16 mouse cellular contexts compared by ENCODE assay signal in the genomic region with DNA sequence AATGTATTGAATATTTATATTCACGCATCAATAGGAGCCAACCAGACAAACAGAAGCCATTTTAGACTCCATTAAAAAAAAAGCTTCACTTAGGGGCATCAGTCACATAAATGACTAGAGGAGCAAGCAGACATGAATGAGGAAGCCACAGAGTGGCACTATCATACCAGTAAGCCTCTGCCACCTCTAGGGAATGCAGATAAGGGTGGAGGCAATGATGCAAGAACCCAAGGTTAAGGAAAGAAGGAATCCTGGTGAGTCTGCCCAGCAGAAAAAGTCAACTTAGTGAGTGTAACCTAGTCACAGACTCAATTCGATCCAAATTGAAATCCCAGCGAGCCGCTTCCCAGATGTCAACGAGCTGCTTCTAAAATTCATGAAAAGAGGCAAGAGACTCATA. TPM values are rescaled to one million over a fixed set of nuclear protein-coding genes. Genes with fewer than 3 reads are reported as not detected.
DNase-seq lines count a peak whose midpoint lies in the region; ATAC-seq and TF ChIP-seq lines count a peak whose summit lies in the region.
"Had no signal": no experiment of that assay in that cellular context is flagged by ENCODE, and none has a peak within 500 bp of the region (broad histone marks: within the 10 kb centered on the region; RNA-seq: fewer than 3 reads in every experiment).

No protein-coding gene starts in this region.

- no peaks in the 10 kb centered on the region for H3K9me3 ChIP-seq in forebrain, postnatal 0 days (ENCODE audit: low read length)
- H3K9me3 ChIP-seq in forebrain, embryonic 12.5 days = no peaks in the 10 kb centered on the region
- H3K9me3 ChIP-seq in MEL (replicated peaks; ENCODE audit: insufficient read depth, low read length) = no peaks in the 10 kb centered on the region
- H3K9me3 ChIP-seq: forebrain, embryonic 13.5 days had no signal

- 91% methylated on average over 5 of the region's 5 CpGs for WGBS in forebrain, postnatal 0 days
- WGBS in forebrain, embryonic 12.5 days = 88% methylated on average over 5 of the region's 5 CpGs

- TF ChIP-seq EP300 in MEL (IDR thresholded peaks at IDR 0.05; ENCODE audit: low read depth in 1 of 2, low read length in 2 of 2) = peak in 1 of 2 experiments; percentile 24; a peak in 1 of 4 replicates

- no peak overlapping the region for H3K4me2 ChIP-seq in forebrain, postnatal 0 days (ENCODE audit: low read depth)
- no peak overlapping the region for H3K4me2 ChIP-seq in forebrain, embryonic 12.5 days
- H3K4me2 ChIP-seq: forebrain, embryonic 13.5 days had no signal

- H3K36me3 ChIP-seq in forebrain, postnatal 0 days (ENCODE audit: insufficient read depth) = no peaks in the 10 kb centered on the region
- H3K36me3 ChIP-seq in forebrain, embryonic 12.5 days (replicated peaks) = no peaks in the 10 kb centered on the region
- no peaks in the 10 kb centered on the region; a peak in 1 of 4 replicates for H3K36me3 ChIP-seq in MEL (ENCODE audit: control insufficient read depth in 1 of 2, insufficient read depth in 2 of 2, low read length in 2 of 2)

- H3K79me2 ChIP-seq in MEL (ENCODE audit: control insufficient read depth, insufficient read depth, low read length, poor library complexity) = no peaks in the 10 kb centered on the region

- no peak overlapping the region for H3K9ac ChIP-seq in forebrain, postnatal 0 days
- no peak overlapping the region for H3K9ac ChIP-seq in forebrain, embryonic 12.5 days
- H3K9ac ChIP-seq in MEL (ENCODE audit: control insufficient read depth, low read depth, low read length, poor library complexity, severe bottlenecking) = no peak overlapping the region
- H3K9ac ChIP-seq: forebrain, embryonic 13.5 days had no signal

- no peak for DNase-seq in forebrain, postnatal 0 days
- DNase-seq in left cerebral cortex, adult 2 months (ENCODE audit: extremely low spot score in 1 of 2, low spot score in 2 of 2) = no peak
- no peak for DNase-seq in left cerebral cortex, adult 8-10 months (ENCODE audit: low spot score in 2 of 2)
- DNase-seq in MEL (ENCODE audit: low read depth, low spot score) = peak; percentile 19
- no peak for DNase-seq in right cerebral cortex, postnatal 4 days
- no peak for DNase-seq in heart, postnatal 4 days
- DNase-seq: B cell, adult 2 months; cerebellum, adult 18-20 months; heart, adult 11 months; right cerebral cortex, postnatal 14 days had no signal

- no peak for TF ChIP-seq RAD21 in MEL (IDR thresholded peaks at IDR 0.05; ENCODE audit: low read depth, low read length)

- H3K4me3 ChIP-seq in forebrain, postnatal 0 days (ENCODE audit: low read depth, low read length) = no peak overlapping the region
- no peak overlapping the region for H3K4me3 ChIP-seq in forebrain, embryonic 12.5 days (replicated peaks)
- no peak overlapping the region for H3K4me3 ChIP-seq in left cerebral cortex, adult 2 months
- no peak overlapping the region for H3K4me3 ChIP-seq in MEL (ENCODE audit: control insufficient read depth in 1 of 2, insufficient read depth in 1 of 2, low read depth in 2 of 2, low read length in 2 of 2)
- H3K4me3 ChIP-seq: forebrain, embryonic 13.5 days had no signal

- TF ChIP-seq POLR2A in MEL (IDR thresholded peaks at IDR 0.05; ENCODE audit: control insufficient read depth in 1 of 2, insufficient read depth in 1 of 2, low read depth in 1 of 2, low read length in 2 of 2, poor library complexity in 1 of 2) = no peak

- no peaks in the 10 kb centered on the region for H3K27me3 ChIP-seq in forebrain, postnatal 0 days (ENCODE audit: insufficient read depth, low read length)
- H3K27me3 ChIP-seq in forebrain, embryonic 12.5 days = no peaks in the 10 kb centered on the region
- no peaks in the 10 kb centered on the region for H3K27me3 ChIP-seq in MEL (ENCODE audit: control insufficient read depth in 1 of 2, insufficient read depth in 2 of 2, low read length in 2 of 2)
- H3K27me3 ChIP-seq: forebrain, embryonic 13.5 days had no signal

- intact Hi-C loops in left cerebral cortex, adult 2 months (cut with DNase I) = loop anchor here (5.0 kb wide), 1 partner anchor 92 kb away; no protein-coding TSS in a partner anchor

- ATAC-seq in forebrain, postnatal 0 days = no peak
- no peak for ATAC-seq in forebrain, embryonic 12.5 days (ENCODE audit: low FRiP score)
- ATAC-seq in granulocyte monocyte progenitor cell, adult 5-6 weeks (replicated peaks; ENCODE audit: poor library complexity, severe bottlenecking) = peak; percentile 41
- ATAC-seq: forebrain, embryonic 13.5 days; hindbrain, embryonic 16.5 days; midbrain, embryonic 16.5 days had no signal

- H3K27ac ChIP-seq in forebrain, postnatal 0 days (ENCODE audit: low read depth, low read length) = no peak overlapping the region
- no peak overlapping the region for H3K27ac ChIP-seq in forebrain, embryonic 12.5 days
- H3K27ac ChIP-seq in left cerebral cortex, adult 2 months = no peak overlapping the region
- no peak overlapping the region for H3K27ac ChIP-seq in MEL (ENCODE audit: control insufficient read depth, low read depth, low read length)
- H3K27ac ChIP-seq: forebrain, embryonic 13.5 days had no signal

- no peaks in the 10 kb centered on the region for H3K4me1 ChIP-seq in forebrain, postnatal 0 days (ENCODE audit: insufficient read depth)
- H3K4me1 ChIP-seq in forebrain, embryonic 12.5 days = no peaks in the 10 kb centered on the region
- H3K4me1 ChIP-seq in MEL (ENCODE audit: control insufficient read depth in 1 of 2, insufficient read depth in 2 of 2, low read length in 2 of 2) = no peaks in the 10 kb centered on the region
- H3K4me1 ChIP-seq: forebrain, embryonic 13.5 days had no signal

- TF ChIP-seq CTCF in forebrain, postnatal 0 days (IDR thresholded peaks at IDR 0.05; ENCODE audit: low read depth) = peak; percentile 27; the same call in 1 of the 2 replicates
- TF ChIP-seq CTCF in left cerebral cortex, adult 2 months (IDR thresholded peaks at IDR 0.05) = peak; percentile 37
- TF ChIP-seq CTCF in MEL (IDR thresholded peaks at IDR 0.05 in 2 of 3, conservative IDR thresholded peaks at IDR 0.05 in 1 of 3; ENCODE audit: control insufficient read depth in 1 of 3, insufficient read depth in 1 of 3, low read depth in 2 of 3, low read length in 3 of 3, poor library complexity in 1 of 3, severe bottlenecking in 1 of 3) = no peak

TF ChIP-seq in MEL, 35 proteins besides CTCF, POLR2A, EP300 and RAD21:
- TF ChIP-seq GATA1 (IDR thresholded peaks at IDR 0.05; ENCODE audit: low read depth, low read length) = 0 out of 2 replicates have a peak, but pooled peaks have one; percentile 12
- TF ChIP-seq MYB (IDR thresholded peaks at IDR 0.05; ENCODE audit: low read depth, low read length) = no peak
TF ChIP-seq in MEL: peak in this region for 1.

RNA-seq across cellular contexts. Expression of a gene that starts 38.0 kb away (rescaled TPM):
- 0.43 and 0.46 TPM in 2 replicates for total RNA-seq in forebrain, postnatal 0 days (2014; rRNA removed)
- polyA plus RNA-seq in forebrain, postnatal 0 days (2015; fragmentation: Nextera tagmentation; extraction: Ambion mirVana) = 0.11 and 0.21 TPM in 2 replicates
- not detected in 2 replicates for polyA plus RNA-seq in forebrain, embryonic 12.5 days (2016; fragmentation: Nextera tagmentation; extraction: Ambion mirVana)
- total RNA-seq in left cerebral cortex, adult 2 months (2021) = under 1 TPM; 0.14 to 0.16 TPM
- total RNA-seq in left cerebral cortex, adult 8-10 months (2022) = under 1 TPM; 0.15 to 0.21 (median 0.17) TPM
- total RNA-seq in MEL (2012; rRNA removed) = not detected in 2 replicates
- polyA plus RNA-seq in MEL (2012; ENCODE audit: insufficient read depth in 1 of 2, insufficient read length in 2 of 2, low read depth in 1 of 2, low replicate concordance in 2 of 2, missing spikeins in 1 of 2) = not detected
- 3.1 and 4.0 TPM in 2 replicates for total RNA-seq in granulocyte monocyte progenitor cell, adult 5-6 weeks (2014; fragmentation: Nextera tagmentation)
- total RNA-seq in granulocyte monocyte progenitor cell, adult 5-6 weeks (2017) = 2.4 and 2.8 TPM in 2 replicates
- under 1 TPM; 0.05 to 0.11 TPM for total RNA-seq in heart, postnatal 4 days (2021)
- polyA plus RNA-seq: forebrain, embryonic 13.5 days; neural tube, embryonic 11.5 days had no signal

Comparison
In these comparisons a context has a peak if more than half of its experiments do, and no peak if none do; other contexts are left out.
1. CTCF ChIP-seq: peak in forebrain, postnatal 0 days (single experiment) and left cerebral cortex, adult 2 months (single experiment); none in MEL (0 of 3).